Mouse (Mus musculus) frontal cortex, adult (tissue): ENCODE measurements around the gene Flywch1.
"Not testable (repeated sequence)": the region's sequence is repeated elsewhere in the genome, so short reads cannot be mapped to it uniquely, and the experiment has no call there.

Source experiments
- ATAC-seq: cut with Nextera tagmentation; 2 replicates; pipeline ENCODE4 v1.9.2; 2017; ENCODE audit warnings: mild to moderate bottlenecking, moderate library complexity, mixed read lengths; ENCODE audit not compliant: low TSS enrichment

The Flywch1 gene

DNA sequence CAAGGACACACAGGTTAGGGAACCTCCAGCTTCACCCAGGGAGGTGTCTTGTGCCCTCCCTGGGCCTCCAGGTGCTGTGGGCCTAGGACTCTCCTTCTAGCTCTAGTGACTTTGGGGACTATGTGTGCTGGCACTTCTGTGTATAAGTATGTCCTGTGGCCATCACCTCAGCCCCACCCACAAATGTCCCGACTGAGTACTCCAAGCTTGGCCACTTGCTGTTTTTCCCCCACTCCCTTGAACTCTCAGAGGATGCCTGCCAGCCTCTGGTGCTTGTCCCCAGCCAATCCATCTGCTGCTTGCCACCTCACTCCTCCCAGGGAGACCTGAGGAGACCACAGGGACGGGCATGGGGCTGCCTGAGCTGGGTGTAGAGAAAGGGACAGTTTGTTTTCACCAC is 7.0 kb upstream of the Flywch1 start:
- no peak for ATAC-seq

DNA sequence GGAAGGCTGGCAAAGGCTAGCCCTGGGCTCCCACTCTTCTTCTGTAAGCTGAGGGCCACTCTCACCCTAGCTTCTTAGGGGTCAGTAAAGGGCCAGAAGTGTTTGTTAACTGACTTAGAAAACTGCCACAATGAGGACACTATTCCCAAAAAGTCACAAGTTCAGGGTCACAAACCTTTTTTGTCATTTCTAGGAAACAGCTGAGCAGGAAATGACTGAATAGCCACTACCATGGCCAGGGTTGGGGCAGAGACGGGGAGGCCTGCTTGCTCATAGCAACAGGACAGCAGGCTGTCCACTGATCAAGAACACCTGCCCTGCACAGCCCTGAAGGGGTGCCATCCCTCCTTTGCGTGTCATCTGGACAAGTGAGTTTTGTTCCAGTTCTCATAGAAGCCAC is 5.7 kb upstream of the Flywch1 start:
- no peak for ATAC-seq

DNA sequence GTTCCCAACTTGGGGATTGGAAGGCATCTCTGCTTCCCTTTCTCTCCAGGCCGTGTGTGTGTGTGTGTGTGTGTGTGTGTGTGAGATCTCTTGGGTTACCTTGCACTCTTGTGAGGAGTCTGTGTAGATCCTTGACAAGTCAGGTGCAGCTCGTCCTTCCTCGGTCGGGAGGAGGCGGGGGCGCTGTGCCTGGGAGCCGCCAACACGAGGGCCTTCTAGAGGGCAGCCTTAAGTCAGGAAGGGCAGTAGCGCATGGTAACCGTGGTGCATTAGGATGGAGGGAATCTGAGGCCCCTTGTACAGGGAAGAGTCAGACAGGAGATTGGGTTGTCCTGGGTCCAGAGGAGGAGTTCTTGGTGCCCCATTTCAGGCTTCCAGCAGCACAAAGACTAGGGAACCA is 4.8 kb upstream of the Flywch1 start:
- ATAC-seq, result no peak

DNA sequence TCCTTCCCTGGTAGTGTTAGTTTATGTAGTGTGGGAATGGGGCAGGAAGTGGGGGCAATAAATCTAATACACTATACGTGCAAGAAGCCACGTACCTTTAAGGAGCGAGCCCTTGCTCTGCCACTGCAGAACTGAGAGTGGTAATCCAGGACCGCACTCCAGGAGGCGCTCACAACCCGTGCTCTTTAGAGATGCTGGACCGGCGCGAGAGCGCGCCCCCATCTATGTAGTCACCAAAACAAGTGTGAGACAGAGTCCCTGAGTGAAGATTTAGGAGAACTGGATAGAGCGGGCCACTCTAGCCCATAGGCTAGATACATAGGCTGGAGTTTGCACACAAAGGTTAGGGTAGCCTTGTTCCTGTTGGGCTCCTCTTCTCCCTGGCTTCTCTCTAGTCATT is 2.7 kb upstream of the Flywch1 start:
- ATAC-seq, result peak; percentile 63

DNA sequence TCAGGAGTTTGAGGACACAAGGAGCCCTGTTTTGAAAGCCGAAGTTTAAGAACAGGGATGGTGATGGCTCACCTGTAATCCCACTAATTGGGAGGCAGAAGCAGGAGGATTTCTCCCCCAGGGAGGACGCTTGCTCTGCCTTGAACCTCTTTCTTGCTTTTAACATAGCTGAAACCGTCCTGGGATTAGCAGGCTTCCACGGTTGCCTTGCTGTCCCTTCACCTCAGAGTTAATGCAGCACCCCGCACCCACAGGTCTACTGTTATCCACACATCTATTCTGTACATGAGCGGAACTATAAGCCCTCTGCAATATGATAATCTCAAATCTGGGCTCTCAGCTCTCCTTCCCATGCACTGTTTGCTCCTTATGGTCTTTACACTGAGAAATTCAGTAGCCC is 2.3 kb upstream of the Flywch1 start:
- ATAC-seq, result no peak

DNA sequence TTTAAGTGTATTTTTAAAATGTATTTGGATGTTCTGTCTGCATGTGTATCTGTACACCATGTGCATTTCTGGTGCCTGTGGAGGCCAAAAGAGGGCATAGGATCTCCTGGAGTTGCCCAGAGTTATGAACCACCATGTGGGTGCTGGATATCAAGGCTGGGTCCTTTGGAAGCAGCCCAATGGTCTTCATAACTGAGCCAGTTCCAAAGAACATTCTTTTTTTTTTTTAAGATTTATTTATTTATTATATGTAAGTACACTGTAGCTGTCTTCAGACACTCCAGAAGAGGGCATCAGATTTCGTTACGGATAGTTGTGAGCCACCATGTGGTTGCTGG is 786 bp upstream of the Flywch1 start:
- ATAC-seq, result not testable (repeated sequence)

DNA sequence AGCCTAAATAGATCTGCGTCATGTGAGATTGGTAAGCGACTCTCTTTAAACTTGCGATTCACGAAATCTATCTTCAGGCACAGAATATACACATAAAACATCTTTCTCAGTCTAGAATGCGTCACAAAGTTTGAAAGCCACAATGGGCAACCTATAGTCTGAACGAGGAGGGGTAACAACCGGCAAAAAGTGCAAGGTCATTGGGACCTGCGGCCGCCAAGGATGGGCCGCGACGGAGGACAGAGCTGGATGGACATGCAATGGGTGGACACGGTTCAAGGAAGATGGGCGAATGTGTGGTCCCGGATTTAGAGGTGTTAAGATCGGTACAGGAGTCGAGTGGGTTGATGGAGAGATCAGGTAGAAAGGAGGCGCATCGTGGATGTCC is 512 bp downstream of the Flywch1 start:
- ATAC-seq, result peak; percentile 3; the same call in 1 of the 2 replicates

DNA sequence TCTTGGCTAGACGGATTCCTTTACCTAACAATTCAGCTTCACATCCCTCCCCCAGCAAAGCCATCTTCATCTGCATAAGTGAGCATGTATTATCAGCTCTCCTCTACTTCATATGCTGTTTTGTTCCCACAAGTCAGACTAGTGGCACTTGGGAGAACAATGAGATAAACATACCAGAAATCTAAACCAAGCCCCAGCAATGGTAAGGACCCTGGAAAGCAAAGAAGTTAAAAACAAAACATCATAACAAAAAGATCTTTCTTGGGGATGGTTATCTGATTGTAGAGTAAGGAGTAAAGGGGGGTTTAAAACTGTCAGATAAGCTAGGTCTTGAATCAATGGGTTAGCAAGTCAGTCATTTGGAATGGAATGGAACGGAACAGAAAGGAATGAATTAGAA is 909 bp downstream of the Flywch1 start:
- ATAC-seq, result no peak

DNA sequence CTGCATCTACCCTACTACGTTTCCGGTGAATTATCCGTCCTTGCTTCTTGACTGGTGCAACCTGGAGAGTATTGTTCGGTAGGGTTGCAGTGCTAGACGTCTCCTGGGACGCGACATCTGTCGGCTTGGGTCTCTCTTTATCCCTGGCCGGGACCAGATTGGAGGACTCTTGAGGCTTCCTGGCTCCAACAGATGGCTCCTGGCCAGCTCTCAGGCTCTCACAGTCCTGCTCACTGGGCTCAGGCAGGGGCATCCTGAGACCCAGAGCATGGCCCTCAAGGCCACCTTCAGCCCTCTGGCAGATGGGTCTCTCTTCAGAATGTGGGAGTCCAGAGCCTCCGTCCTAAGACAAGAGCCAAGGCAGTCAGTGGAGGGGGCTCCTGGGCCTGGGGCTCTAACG is 8.4 kb downstream of the Flywch1 start:
- no peak for ATAC-seq

DNA sequence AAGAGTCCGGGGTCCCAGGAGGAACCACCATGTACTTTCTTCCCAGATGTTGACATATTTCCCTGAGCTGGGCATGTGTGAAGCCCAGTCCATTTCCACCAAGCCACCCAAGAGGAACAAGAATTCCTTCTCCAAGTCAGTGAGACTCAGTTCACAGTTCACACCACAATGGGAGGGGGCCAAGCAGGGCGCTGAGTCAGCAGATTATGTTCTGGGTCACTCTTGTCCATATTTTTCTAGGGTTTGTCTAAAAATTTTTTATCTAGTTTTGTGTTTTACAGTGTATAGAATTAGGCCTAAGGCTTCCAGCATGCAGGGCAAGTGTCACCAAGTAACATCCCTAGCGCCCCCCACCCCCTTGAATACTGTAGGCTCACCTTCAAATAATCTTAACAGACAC is 10.2 kb downstream of the Flywch1 start:
- ATAC-seq, result no peak

DNA sequence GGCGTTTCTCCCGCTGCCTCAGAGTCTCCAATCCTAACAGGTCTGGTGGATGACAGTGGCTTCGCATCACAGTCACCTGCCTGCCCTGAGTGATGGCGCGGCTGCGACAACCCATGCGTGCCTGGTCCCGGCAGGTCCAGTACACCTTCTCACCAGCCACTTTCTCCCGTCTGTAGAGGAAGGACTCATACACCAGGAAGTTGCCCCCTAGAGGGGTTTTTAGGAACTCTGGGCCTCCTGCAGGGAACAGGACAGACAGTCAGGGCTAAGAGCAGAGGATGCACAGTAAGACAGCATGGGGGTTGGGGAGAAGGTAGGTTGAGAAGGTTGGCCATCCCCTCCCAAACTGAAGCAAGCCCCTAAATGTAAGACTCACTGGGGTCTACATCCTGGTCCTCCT is 11.2 kb downstream of the Flywch1 start:
- no peak for ATAC-seq

DNA sequence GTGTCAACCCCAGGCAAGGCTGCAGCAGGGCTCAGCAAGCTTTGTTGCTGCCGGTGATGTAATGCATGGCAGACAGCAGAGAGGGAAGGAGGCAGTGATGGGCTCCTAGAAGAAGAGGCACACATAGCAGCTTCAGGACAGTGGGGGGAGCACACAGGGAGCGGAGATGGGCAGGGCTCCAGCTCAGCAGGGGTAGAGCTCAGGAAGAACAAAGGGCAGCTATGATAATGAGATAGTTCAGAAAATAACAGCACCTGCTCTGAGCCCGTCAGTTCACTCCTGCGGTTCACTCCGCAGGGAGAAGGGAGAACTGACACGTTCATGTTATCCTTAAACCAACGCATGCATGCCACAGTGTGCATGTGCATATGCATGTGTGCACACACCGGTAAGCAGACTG is 12.6 kb downstream of the Flywch1 start:
- no peak for ATAC-seq

DNA sequence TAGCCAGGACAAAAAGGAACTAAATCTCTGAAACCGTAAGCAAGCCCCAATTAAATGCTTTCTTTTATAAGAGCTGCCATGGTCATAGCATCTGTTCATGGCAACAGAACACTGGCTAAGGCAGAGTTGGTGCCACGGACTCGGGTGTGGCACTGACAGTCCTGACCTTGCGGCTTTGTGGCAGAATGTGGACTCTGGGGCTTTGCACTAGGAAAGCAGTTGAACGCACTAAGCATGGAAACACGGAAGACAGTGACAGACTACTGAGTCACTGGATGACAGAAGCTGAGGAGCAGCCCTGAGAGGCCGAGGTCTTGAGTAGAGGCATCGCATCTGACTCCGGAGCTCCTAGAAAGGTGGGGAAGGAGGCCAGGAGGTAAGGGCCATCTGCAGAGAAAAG is 13.8 kb downstream of the Flywch1 start:
- ATAC-seq, result no peak

DNA sequence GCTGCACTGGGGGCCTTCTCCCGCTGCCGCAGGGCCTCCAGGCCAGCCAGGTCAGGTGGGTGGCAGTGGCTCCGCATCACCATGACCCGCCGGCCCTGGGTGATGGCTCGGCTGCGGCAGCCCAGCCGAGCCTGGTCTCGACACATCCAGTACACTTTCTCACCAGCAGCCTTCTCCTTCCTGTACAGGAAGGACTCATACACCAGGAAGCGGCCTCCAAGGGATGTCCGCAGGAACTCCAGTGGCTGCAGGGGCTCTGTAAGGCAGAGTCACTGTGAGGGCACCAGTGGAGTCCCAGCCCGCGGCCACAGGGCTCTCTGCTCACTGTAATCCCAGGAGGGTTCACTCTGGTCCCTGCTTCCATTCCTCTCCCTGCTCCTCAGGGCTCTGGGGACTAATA is 15.7 kb downstream of the Flywch1 start:
- no peak for ATAC-seq

DNA sequence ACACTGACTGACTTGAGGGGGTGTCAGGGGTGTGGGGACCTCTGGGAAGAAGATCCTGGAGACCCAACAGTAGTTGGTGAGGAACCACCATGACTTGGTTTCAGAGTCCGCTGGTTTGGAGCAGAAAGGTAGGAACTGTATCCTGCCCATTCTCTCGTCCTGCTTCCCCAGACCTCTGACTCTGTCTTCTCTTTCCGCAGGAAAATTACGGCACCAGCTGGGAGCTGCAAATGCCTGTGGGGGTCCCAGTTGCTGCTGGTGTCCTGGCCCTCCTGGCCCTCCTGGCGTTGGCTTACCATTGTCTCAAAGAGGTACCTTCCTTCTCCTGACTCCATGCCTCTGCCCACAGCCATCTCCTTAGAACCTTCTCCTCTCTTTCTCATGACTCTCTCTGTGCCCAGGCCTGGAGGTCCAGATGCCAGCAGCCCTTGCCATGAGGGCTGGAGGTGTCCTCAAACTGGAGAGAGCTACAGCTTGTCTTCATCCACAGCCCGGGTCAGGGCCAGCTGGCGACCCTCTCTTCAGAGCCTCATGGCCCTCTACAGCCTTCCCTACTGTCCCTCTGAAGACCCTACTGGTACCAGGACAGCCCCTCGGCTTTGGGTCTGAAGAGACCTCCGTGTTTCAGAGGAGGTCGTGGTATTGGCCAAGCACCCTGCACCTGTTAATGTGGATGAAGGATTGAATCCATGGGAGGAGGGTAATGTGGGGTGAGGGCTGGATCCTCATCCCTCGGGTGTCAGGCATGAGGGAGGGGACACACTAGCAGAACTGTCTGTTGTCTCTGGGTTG is 21.8 kb downstream of the Flywch1 start:
- ATAC-seq, result no peak

DNA sequence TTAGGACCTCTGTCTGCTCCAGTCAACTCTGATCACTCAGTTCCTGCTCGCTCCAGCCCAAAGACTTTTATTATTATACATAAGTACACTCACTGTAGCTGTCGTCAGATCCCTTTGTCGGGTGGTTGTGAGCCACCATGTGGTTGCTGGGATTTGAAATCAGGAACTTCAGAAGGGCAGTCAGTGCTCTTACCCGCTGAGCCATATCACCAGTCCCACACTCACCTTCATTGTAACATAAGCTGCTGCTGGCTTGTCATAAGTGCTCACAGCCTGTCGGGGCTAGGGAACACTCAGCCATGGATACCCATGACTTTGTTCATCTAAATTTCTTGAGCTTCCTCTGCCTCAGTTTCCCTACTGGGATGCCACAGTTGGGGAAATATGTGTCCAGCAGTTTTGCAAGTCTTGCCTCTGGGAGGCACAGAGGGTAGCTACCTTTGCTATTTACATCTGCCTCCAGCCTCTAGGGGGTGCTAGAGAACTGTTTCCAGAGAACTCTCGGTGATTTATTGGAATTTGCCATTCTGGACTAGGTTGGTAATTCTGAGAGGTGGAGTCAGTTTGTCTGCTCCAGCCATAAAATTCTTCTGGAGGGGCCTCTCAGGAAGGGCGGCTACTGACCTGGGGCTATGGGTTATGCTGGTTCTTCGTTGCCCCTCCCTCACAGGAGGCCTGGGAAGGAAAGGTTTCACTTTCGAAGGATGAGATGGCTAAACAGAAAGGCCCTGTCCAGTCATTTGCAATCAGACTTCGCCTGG is 22.6 kb downstream of the Flywch1 start:
- peak; percentile 60 for ATAC-seq

DNA sequence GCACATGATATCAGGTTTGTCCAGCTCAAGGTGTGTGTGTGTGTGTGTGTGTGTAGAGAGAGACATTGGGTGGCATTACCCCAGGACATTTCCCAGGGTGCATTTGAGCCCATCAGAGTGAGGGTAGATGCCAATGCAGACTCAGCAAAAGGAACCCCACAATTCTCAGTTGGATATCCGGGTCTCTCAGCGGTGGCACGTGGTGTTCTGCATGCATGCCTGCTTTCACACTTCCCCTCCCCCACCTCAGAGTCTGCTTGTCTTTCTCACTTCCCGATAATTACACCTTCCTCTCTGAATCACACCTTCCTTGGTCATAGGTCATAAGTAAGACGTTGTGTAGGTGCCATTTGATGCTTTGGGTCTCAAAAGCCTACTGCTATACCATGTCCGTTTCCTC is 23.4 kb downstream of the Flywch1 start:
- ATAC-seq, result no peak

DNA sequence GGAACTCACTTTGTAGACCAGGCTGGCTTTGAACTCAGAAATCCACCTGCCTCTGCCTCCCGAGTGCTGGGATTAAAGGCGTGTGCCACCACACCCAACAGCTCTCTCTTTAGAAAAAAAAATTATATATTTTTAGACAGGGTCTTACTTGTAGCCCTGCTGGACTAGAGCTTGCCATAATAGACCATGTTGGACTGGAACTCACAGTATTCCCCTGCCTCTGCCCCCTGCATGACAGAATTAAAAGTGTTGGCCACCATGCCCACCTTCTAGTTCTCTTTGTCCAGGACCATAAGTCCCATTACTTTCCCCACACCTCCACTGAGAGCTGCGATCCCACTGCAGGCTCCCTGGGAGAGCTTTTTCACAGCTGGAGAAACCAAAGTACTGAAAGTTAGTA is 23.9 kb downstream of the Flywch1 start:
- no peak for ATAC-seq

DNA sequence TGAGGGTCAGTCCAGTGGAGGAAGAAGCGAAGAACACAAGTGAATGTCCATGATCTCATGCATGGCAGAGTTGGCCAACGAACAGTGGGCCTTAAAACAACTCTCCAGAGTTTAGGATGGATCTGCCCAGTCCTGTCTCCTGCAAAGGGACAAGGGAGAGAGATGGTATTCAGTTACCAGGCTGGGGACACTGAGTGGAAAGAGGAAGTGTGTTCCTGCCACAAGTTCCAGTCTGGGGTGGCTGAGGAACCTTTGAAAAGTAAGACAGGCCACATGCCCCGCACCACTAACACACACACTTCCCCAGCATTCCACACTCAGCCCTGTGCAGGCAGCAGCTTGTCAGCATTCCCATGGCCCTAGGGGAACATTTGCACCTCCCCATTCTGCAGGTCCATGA is 24.6 kb downstream of the Flywch1 start:
- ATAC-seq, result no peak

DNA sequence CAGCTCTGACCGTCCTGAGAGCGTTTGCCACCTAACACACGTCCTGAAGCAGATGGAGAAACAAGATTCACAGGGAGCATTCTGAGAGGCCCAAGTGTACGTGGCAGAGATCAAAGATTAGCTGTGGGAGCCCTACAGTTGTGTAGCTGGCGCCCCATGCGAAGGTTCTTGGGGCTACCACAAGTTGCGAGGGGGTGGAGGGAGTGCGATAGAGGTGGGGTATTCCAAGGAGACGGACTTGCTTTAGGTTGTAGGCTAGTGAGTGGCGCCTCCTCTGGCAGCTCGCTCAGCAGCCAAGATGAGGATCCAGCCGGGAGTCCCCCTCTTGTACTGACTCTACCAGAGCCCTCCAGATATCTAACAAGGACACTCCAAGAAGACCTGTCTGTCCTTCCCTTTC is 25.1 kb downstream of the Flywch1 start:
- ATAC-seq, result no peak

DNA sequence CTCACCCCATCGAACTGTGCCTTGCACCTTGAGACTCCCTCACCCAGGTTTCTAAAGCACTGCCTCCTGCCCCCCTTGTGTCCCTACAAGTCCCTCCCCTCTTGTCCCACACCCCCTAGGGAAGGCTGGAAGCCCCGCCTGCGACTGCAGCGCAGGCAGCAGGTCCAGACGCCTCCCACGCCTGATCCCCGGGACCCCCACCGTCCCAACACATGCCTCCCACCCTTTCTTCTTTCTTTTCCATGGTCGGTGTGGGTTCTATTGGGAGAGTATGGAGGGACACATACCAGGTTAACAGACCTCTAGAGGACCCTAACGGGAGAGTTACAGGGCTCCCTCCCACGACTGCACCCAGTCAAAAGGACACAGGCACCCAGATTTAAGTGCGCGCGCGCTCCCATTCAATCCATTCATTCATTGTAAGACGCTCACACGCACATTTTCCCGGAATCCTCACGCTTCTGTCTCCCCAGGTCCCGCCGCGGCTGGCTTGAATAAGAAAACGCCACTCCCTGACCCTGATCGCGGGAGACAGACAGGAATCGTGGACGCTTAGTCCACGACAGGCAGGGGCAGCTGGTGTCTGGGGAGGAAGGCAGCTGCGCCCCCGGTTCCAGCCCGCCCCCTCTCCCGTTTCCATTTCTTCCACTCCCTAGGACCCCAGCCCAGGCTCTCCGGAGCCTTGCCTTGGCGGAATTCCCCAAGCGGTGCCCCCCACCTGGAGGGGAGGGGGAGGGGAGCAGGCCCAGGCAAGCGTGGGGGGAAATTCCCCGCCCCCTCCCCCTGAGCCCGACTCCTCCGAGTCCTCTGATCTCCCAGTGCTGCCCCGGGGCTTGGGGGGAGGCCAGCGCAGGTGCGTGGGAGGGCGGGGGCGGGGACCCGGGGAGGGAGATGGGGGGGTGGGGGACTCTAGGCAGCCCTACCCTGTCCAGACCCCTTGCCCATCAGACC is 25.8 kb downstream of the Flywch1 start, which contains the start of gene Kremen2:
TSS of gene Kremen2 (minus strand) at position 533 of the 951 bp plus-strand sequence.
- no peak for ATAC-seq

DNA sequence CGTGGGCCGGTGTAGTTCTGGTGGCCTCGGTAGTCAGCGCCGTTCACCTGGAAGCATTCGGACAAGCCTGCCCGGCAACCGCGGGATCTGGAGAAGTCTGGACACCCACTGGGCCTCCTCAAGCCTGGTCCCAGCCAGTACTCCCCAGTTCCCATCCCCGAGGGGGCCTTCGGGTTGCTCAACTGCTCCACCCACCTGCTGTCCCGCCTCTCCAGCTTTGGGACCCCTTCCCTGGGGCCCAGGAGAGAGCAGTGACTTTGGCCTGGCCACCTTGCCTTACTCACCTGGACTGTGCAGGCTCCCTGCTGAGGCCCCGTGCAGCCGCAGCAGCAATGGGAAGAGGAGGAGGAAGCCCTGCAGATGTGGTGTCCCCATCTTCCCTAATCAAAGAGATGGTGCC is 26.8 kb downstream of the Flywch1 start:
- ATAC-seq, result no peak
